Mouse (Mus musculus): ENCODE measurements at regions not wholly inside any gene's neighbourhood (a gene's known extent, or its start where the extent isn't known, plus 50 kb on each side); places are given as distances from the start of the nearest gene placed in this dataset.

DNA sequence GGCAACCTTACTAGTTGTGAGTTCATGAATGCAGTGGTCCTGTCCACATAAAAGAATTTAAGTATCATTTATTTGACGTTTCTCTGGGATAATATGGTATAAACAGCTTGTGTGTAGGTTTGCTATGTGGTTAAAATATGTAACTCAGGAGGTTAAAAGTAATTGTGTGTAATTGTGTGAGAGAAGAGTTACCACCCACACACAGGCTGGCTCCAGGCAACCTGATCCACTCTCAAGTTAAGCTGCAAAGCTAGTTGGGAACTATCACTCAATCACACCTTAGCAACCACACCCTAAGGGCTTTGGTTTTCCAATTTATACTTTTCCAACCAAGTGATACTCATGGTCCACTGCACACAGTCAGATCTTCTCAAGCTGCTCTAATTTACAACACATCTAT is 157.5 kb downstream of the Arl4a start:
- H3K27me3 ChIP-seq (ENCODE audit: control insufficient read depth, insufficient read depth, low read length): no peaks in the 10 kb centered on the region
- H3K79me2 ChIP-seq (ENCODE audit: control insufficient read depth, insufficient read depth, low read length): no peaks in the 10 kb centered on the region
- H3K4me3 ChIP-seq (ENCODE audit: insufficient read depth, low read depth, low read length): no peak overlapping the region
- no peaks in the 10 kb centered on the region for H3K36me3 ChIP-seq (ENCODE audit: control insufficient read depth, insufficient read depth, low read length)
- H3K27ac ChIP-seq (replicated peaks; ENCODE audit: insufficient read depth, low read depth, low read length): no peak overlapping the region
- no peak overlapping the region for H3K9ac ChIP-seq (ENCODE audit: low read depth, low read length)
- no peaks in the 10 kb centered on the region for H3K4me1 ChIP-seq (ENCODE audit: control insufficient read depth, insufficient read depth, low read length)
- no peak for DNase-seq (ENCODE audit: extremely low read depth, low read depth, low spot score)
- 81% methylated on average over 1 of the region's 1 CpGs for WGBS
- no peak for TF ChIP-seq CTCF (IDR thresholded peaks at IDR 0.05; ENCODE audit: low read depth, low read length)
- no peak for TF ChIP-seq POLR2A (IDR thresholded peaks at IDR 0.05; ENCODE audit: extremely low read depth, insufficient read depth, low read length)

- Histone ChIP-seq H3K9ac (ENCODE audit: low read depth, low read length) (no peak overlapping the region), H3K27me3 (ENCODE audit: control insufficient read depth, insufficient read depth, low read length) (no peaks in the 10 kb centered on the region), H3K4me3 (ENCODE audit: insufficient read depth, low read depth, low read length) (no peak overlapping the region), H3K4me1 (ENCODE audit: control insufficient read depth, insufficient read depth, low read length) (no peaks in the 10 kb centered on the region), H3K79me2 (ENCODE audit: control insufficient read depth, insufficient read depth, low read length) (no peaks in the 10 kb centered on the region), H3K36me3 (ENCODE audit: control insufficient read depth, insufficient read depth, low read length) (no peaks in the 10 kb centered on the region), H3K27ac (replicated peaks; ENCODE audit: insufficient read depth, low read depth, low read length) (no peak overlapping the region)
- WGBS: 88% methylated on average over 6 of the region's 6 CpGs
- no peak for TF ChIP-seq CTCF (IDR thresholded peaks at IDR 0.05; ENCODE audit: low read depth, low read length)
- no peak for TF ChIP-seq POLR2A (IDR thresholded peaks at IDR 0.05; ENCODE audit: extremely low read depth, insufficient read depth, low read length)
- DNase-seq (ENCODE audit: extremely low read depth, low read depth, low spot score): no peak
These were observed 163.9 kb downstream of the Arl4a start for GRCm38 (mm10) chr12:39873917-39874316.

GRCm38 (mm10) chr12:39861797-39862196 is 176.0 kb downstream of the Arl4a start:
- DNase-seq (ENCODE audit: extremely low read depth, low read depth, low spot score): no peak
- no peaks in the 10 kb centered on the region for H3K79me2 ChIP-seq (ENCODE audit: control insufficient read depth, insufficient read depth, low read length)
- TF ChIP-seq POLR2A (IDR thresholded peaks at IDR 0.05; ENCODE audit: extremely low read depth, insufficient read depth, low read length) (no peak), CTCF (IDR thresholded peaks at IDR 0.05; ENCODE audit: low read depth, low read length) (no peak)
- H3K27me3 ChIP-seq (ENCODE audit: control insufficient read depth, insufficient read depth, low read length): no peaks in the 10 kb centered on the region
- H3K36me3 ChIP-seq (ENCODE audit: control insufficient read depth, insufficient read depth, low read length): no peaks in the 10 kb centered on the region
- WGBS: 86% methylated on average over 1 of the region's 1 CpGs
- no peak overlapping the region for H3K9ac ChIP-seq (ENCODE audit: low read depth, low read length)
- no peaks in the 10 kb centered on the region for H3K4me1 ChIP-seq (ENCODE audit: control insufficient read depth, insufficient read depth, low read length)
- H3K27ac ChIP-seq (replicated peaks; ENCODE audit: insufficient read depth, low read depth, low read length): no peak overlapping the region
- H3K4me3 ChIP-seq (ENCODE audit: insufficient read depth, low read depth, low read length): no peak overlapping the region

GRCm38 (mm10) chr12:39851610-39852009 is 186.2 kb downstream of the Arl4a start:
- H3K9ac ChIP-seq (ENCODE audit: low read depth, low read length): no peak overlapping the region
- no peak overlapping the region for H3K27ac ChIP-seq (replicated peaks; ENCODE audit: insufficient read depth, low read depth, low read length)

GRCm38 (mm10) chr12:39849346-39850058 is 188.3 kb downstream of the Arl4a start:
- Histone ChIP-seq H3K4me3 (ENCODE audit: insufficient read depth, low read depth, low read length) (no peak overlapping the region), H3K79me2 (ENCODE audit: control insufficient read depth, insufficient read depth, low read length) (no peaks in the 10 kb centered on the region), H3K27me3 (ENCODE audit: control insufficient read depth, insufficient read depth, low read length) (no peaks in the 10 kb centered on the region), H3K36me3 (ENCODE audit: control insufficient read depth, insufficient read depth, low read length) (no peaks in the 10 kb centered on the region), H3K4me1 (ENCODE audit: control insufficient read depth, insufficient read depth, low read length) (no peaks in the 10 kb centered on the region), H3K27ac (replicated peaks; ENCODE audit: insufficient read depth, low read depth, low read length) (no peak overlapping the region), H3K9ac (ENCODE audit: low read depth, low read length) (no peak overlapping the region)
- no peak for DNase-seq (ENCODE audit: extremely low read depth, low read depth, low spot score)
- no peak for TF ChIP-seq POLR2A (IDR thresholded peaks at IDR 0.05; ENCODE audit: extremely low read depth, insufficient read depth, low read length)
- no peak for TF ChIP-seq CTCF (IDR thresholded peaks at IDR 0.05; ENCODE audit: low read depth, low read length)
- WGBS: 87% methylated on average over 3 of the region's 3 CpGs

More at GRCm38 (mm10) chr12:39851610-39852009, 186.2 kb downstream of the Arl4a start:
- Histone ChIP-seq H3K79me2 (ENCODE audit: control insufficient read depth, insufficient read depth, low read length) (no peaks in the 10 kb centered on the region), H3K4me3 (ENCODE audit: insufficient read depth, low read depth, low read length) (no peak overlapping the region), H3K36me3 (ENCODE audit: control insufficient read depth, insufficient read depth, low read length) (no peaks in the 10 kb centered on the region), H3K4me1 (ENCODE audit: control insufficient read depth, insufficient read depth, low read length) (no peaks in the 10 kb centered on the region), H3K27me3 (ENCODE audit: control insufficient read depth, insufficient read depth, low read length) (no peaks in the 10 kb centered on the region)
- WGBS: 88% methylated on average over 6 of the region's 6 CpGs
- no peak for DNase-seq (ENCODE audit: extremely low read depth, low read depth, low spot score)
- no peak for TF ChIP-seq POLR2A (IDR thresholded peaks at IDR 0.05; ENCODE audit: extremely low read depth, insufficient read depth, low read length)
- no peak for TF ChIP-seq CTCF (IDR thresholded peaks at IDR 0.05; ENCODE audit: low read depth, low read length)

GRCm38 (mm10) chr12:39840615-39841014 is 197.2 kb downstream of the Arl4a start:
- no peak overlapping the region for H3K27ac ChIP-seq (replicated peaks; ENCODE audit: insufficient read depth, low read depth, low read length)
- H3K36me3 ChIP-seq (ENCODE audit: control insufficient read depth, insufficient read depth, low read length): no peaks in the 10 kb centered on the region
- TF ChIP-seq POLR2A (IDR thresholded peaks at IDR 0.05; ENCODE audit: extremely low read depth, insufficient read depth, low read length) (no peak), CTCF (IDR thresholded peaks at IDR 0.05; ENCODE audit: low read depth, low read length) (no peak)
- no peak for DNase-seq (ENCODE audit: extremely low read depth, low read depth, low spot score)
- no peaks in the 10 kb centered on the region for H3K27me3 ChIP-seq (ENCODE audit: control insufficient read depth, insufficient read depth, low read length)
- no peaks in the 10 kb centered on the region for H3K4me1 ChIP-seq (ENCODE audit: control insufficient read depth, insufficient read depth, low read length)
- H3K4me3 ChIP-seq (ENCODE audit: insufficient read depth, low read depth, low read length): no peak overlapping the region
- H3K9ac ChIP-seq (ENCODE audit: low read depth, low read length): no peak overlapping the region
- WGBS: 94% methylated on average over 2 of the region's 2 CpGs
- H3K79me2 ChIP-seq (ENCODE audit: control insufficient read depth, insufficient read depth, low read length): no peaks in the 10 kb centered on the region
